Mouse (Mus musculus) C2C12 (cell line): ENCODE measurements around the gene Esam. TPM values are rescaled to one million over a fixed set of nuclear protein-coding genes. Genes with fewer than 3 reads are reported as not detected.

Experiments
- H3K27me3 ChIP-seq: one replicate; pipeline ENCODE4 v1.6.1; 2011; ENCODE audit not compliant: control insufficient read depth, insufficient read depth, insufficient read length
- H3K36me3 ChIP-seq: one replicate; pipeline ENCODE4 v1.6.1; 2011; ENCODE audit not compliant: control insufficient read depth, insufficient read depth
- H3K4me3 ChIP-seq: one replicate; pipeline ENCODE4 v1.5.1; 2011; ENCODE audit warnings: mild to moderate bottlenecking, control low read depth; ENCODE audit not compliant: poor library complexity, insufficient read depth, severe bottlenecking
- H3K79me2 ChIP-seq: one replicate; pipeline ENCODE4 v1.6.1; 2011; ENCODE audit not compliant: control insufficient read depth, insufficient read depth
- H3K79me3 ChIP-seq: one replicate; pipeline ENCODE4 v1.6.1; 2011; ENCODE audit warnings: low read depth, control low read depth
- H3ac ChIP-seq: one replicate; pipeline ENCODE3; 2011; ENCODE audit warnings: low read depth; ENCODE audit not compliant: control insufficient read depth, insufficient read length
- CEBPB ChIP-seq: IDR thresholded peaks from one replicate; pipeline ENCODE4 v1.6.1; 2011; ENCODE audit warnings: low read depth, mild to moderate bottlenecking, control low read depth, moderate library complexity
- CTCF ChIP-seq: IDR thresholded peaks from one replicate; pipeline ENCODE4 v1.5.1; 2011; ENCODE audit not compliant: control insufficient read depth, insufficient read depth, insufficient read length
- FOSL1 ChIP-seq: IDR thresholded peaks from one replicate; pipeline ENCODE4 v1.8.0; 2011; ENCODE audit warnings: mild to moderate bottlenecking, low read length; ENCODE audit not compliant: poor library complexity, insufficient read depth, severe bottlenecking
- MAX ChIP-seq: IDR thresholded peaks from one replicate; pipeline ENCODE4 v1.6.1; 2011; ENCODE audit warnings: mild to moderate bottlenecking, control low read depth
- MYOD1 ChIP-seq: IDR thresholded peaks from one replicate; pipeline ENCODE4 v1.6.1; 2011; ENCODE audit warnings: low read depth; ENCODE audit not compliant: control insufficient read depth, insufficient read length
- MYOG ChIP-seq: IDR thresholded peaks from one replicate; pipeline ENCODE4 v1.6.1; 2011; ENCODE audit not compliant: control insufficient read depth, insufficient read length; ENCODE audit errors: extremely low read depth
- USF1 ChIP-seq: IDR thresholded peaks from one replicate; pipeline ENCODE4 v1.6.1; 2011; ENCODE audit warnings: low read depth, mild to moderate bottlenecking, control low read depth, moderate library complexity
- polyA plus RNA-seq: library from polyadenylated mRNA; unstranded; fragments of >200 nt; fragmentation: generic; extraction: Trizol; gene quantifications from one replicate; pipeline ENCODE4 v1.2.1, GENCODE M21; 2012; ENCODE audit warnings: missing spikeins

Esam gene
- polyA plus RNA-seq, 1 experiment = 0.06 TPM

DNA sequence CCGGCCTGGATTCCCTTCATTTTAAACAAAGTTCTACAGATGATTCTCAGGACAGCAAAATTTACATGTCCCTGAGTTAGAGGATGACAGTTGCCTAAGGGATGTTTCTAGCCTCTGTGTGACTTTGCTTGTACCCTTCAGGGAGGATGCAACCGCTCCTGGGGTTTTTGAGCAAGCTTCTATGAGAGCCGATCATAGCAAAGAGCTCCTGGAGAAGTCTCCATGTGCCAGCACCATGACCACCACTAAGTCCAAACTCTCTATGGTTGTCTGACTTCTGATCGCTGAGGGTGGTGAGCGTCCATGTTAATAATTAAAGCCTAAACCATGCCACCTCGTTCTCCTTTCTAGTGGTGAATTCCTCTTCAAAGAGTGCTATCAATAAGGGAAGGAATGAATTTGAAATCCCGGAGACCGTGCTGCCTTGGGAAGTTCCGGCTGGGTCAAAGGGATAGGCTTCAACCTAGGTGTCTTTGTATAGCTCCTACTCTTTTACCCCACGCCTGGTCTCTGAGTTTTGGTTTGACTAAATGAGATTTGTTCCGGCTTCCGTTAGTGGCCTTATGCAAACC is 16.1 kb downstream of the Esam start:
- H3ac ChIP-seq = no peak overlapping the region
- H3K27me3 ChIP-seq = no peaks in the 10 kb centered on the region
- H3K79me3 ChIP-seq = no peaks in the 10 kb centered on the region
- TF ChIP-seq USF1 (no peak), MAX (no peak), CEBPB (no peak)
- H3K36me3 ChIP-seq = no peaks in the 10 kb centered on the region
- no peak overlapping the region for H3K4me3 ChIP-seq
- no peaks in the 10 kb centered on the region for H3K79me2 ChIP-seq

DNA sequence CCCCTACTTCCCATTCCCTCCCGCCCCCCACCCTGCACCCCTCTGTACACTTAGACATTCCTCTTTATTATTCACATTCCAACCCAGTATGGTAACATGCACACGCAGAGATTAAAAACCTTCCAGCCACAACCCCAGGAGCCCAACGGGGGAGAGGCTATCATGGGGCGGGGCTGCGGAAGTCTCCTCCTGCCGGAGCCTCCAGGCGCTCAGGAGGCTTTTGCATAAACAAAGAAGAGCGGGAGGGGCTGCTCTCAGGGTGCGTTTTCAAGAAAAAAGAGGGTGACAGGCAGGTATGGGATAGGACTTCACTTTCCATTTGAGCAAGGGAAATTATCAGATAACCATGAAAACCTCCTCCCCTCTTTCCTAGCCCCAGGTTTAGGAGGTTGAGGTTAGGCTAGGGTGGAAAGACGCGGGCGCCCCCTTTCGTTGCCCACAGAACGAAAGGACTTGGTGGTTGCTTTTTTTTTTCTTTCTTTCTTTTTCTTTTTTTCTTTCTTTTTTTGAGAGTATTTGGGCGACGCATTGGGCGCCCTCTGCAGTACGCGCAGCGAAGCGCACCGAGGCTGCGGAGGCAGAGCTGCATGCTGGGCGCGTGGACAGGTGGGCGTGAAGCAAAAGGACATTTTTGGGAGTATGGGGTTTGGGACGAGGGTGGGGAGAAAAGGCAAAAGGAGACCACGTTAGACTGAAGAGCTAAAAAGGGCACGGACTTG is 16.7 kb downstream of the Esam start:
- no peaks in the 10 kb centered on the region for H3K79me2 ChIP-seq
- TF ChIP-seq CTCF = no peak
- TF ChIP-seq USF1 = no peak
- no peak for TF ChIP-seq MYOG
- no peak for TF ChIP-seq CEBPB
- TF ChIP-seq FOSL1 = no peak
- no peak for TF ChIP-seq MAX
- no peak for TF ChIP-seq MYOD1
- H3K79me3 ChIP-seq = no peaks in the 10 kb centered on the region
- no peak overlapping the region for H3ac ChIP-seq
- H3K27me3 ChIP-seq = no peaks in the 10 kb centered on the region
- no peak overlapping the region for H3K4me3 ChIP-seq
- H3K36me3 ChIP-seq = no peaks in the 10 kb centered on the region

DNA sequence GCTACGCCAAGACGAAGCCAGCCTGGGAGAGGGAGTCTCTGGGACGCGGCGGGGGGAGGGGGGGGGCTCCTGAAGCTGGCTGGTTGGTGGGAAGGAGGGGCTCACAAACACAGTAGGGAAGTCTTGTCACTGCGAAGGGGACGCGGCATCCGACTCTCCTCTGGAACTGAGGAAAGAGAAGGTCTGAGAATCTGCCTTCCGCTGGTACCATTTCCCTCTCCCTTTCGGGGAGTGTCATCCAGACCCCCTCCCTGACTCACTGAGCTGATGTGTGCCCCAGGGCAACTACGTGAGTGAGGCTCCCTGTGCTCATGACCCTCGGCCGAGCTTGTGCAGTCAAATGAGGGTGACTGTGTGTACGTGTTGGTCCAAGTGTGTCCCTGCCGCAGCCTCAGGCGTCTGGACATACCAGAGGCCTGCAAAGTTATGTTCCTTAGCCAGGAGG is 17.3 kb downstream of the Esam start:
- Histone ChIP-seq H3ac (no peak overlapping the region), H3K27me3 (no peaks in the 10 kb centered on the region), H3K4me3 (no peak overlapping the region), H3K36me3 (no peaks in the 10 kb centered on the region), H3K79me2 (no peaks in the 10 kb centered on the region), H3K79me3 (no peaks in the 10 kb centered on the region)
- TF ChIP-seq FOSL1 = no peak
- no peak for TF ChIP-seq MYOG
- no peak for TF ChIP-seq CEBPB
- no peak for TF ChIP-seq MYOD1

DNA sequence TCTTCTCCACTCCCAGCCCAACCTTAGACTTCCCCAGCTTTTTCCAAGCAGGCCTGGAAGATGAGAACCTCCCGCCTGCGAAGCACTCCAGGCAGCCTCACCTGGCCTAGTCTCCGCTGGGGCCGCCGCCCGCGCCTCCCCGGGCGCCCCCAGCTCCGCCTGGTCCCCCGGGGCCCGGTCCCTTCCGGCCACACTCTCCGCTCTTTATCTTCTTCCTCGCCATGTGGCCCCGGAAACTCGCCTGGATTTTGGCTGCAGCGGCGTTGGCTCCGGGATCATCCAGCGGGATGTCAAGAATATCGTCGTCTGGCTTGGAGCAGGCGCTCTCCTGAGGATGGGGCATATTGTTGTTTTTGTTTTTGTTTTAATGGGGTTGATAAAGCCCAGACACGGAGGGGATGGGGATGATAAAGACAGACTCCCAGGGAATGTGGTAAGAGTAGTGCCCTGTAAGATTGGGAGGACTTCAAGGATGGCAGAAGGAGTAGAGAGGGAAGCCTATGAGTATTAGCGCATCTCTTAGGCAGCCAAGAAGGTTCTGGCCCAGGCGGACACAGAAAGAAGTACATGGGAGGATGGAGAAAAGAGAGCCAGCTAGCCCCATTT is 18.1 kb downstream of the Esam start:
- Histone ChIP-seq H3K79me2 (no peaks in the 10 kb centered on the region), H3K79me3 (no peaks in the 10 kb centered on the region), H3K4me3 (no peak overlapping the region), H3K36me3 (no peaks in the 10 kb centered on the region), H3ac (no peak overlapping the region), H3K27me3 (no peaks in the 10 kb centered on the region)
- no peak for TF ChIP-seq CEBPB
- TF ChIP-seq MAX = no peak
- TF ChIP-seq USF1 = no peak
- TF ChIP-seq MYOD1 = no peak
- TF ChIP-seq FOSL1 = no peak
- no peak for TF ChIP-seq CTCF
- TF ChIP-seq MYOG = no peak

DNA sequence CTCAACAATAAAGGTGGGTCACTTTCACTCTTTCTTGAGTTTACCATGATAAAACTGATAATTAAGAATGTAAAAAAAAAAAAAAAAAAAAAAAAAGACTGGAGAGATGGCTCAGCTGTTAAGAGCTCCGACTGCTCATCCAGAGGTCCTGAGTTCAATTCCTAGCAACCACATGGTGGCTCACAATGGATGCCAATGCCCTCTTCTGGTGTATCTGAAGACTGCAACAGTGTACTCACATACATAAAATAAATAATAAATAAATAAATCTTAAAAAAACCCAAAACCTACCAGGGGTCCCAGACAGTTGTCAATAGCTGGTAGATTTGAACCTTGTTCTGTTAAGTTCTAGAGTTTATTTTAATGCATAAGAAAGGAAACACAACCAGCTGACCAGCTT is 19.0 kb downstream of the Esam start:
- Histone ChIP-seq H3K79me2 (no peaks in the 10 kb centered on the region), H3K36me3 (no peaks in the 10 kb centered on the region), H3K27me3 (peaks cover 7% of the 10 kb centered on the region), H3K79me3 (no peaks in the 10 kb centered on the region), H3K4me3 (no peak overlapping the region), H3ac (no peak overlapping the region)
- no peak for TF ChIP-seq CEBPB
- no peak for TF ChIP-seq USF1
- no peak for TF ChIP-seq MYOD1

DNA sequence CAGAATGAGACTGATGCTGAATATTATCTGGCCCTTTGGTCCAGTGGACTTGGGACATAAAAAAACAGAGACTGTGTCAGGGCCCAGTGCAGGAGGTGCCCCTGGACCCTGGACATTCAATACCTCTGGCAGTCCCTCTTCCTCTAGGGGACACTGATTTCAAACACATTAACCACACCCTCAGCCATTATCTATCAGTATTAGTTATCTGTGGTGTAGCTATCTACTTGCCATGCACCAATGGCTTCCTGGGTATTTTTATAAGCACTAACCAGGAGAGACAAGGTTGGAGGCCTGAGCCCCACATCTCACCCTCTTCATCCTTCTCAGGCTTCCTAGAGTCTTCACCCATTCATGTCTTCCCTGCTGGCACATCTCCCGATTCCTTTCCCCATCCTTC is 22.6 kb downstream of the Esam start:
- TF ChIP-seq MYOG (no peak), MAX (no peak), FOSL1 (no peak)
- no peak overlapping the region for H3ac ChIP-seq
- peaks cover 8% of the 10 kb centered on the region for H3K27me3 ChIP-seq
- no peak overlapping the region for H3K4me3 ChIP-seq
- no peaks in the 10 kb centered on the region for H3K79me3 ChIP-seq
- no peaks in the 10 kb centered on the region for H3K79me2 ChIP-seq
- no peaks in the 10 kb centered on the region for H3K36me3 ChIP-seq
